Mouse (Mus musculus) liver, embryonic 13.5 days (tissue): ENCODE results near the gene Adprhl2. TPM values are rescaled to one million over a fixed set of nuclear protein-coding genes. Genes with fewer than 3 reads are reported as not detected.

Experiments used
- ATAC-seq: fragments of 200-750 bp; cut with Nextera tagmentation; 2 replicates; pipeline ENCODE4 v1.8.0; 2017; ENCODE audit warnings: low read depth, mild to moderate bottlenecking, moderate number of reproducible peaks, moderate library complexity
- DNase-seq: peaks from one replicate; pipeline ENCODE4 v3.0.0; 2022
- H3K27ac ChIP-seq: fragments of 300-500 bp; sonication (generic); 2 replicates; pipeline ENCODE4 v1.5.1; 2015; ENCODE audit warnings: moderate library complexity, mild to moderate bottlenecking, inconsistent platforms
- H3K27me3 ChIP-seq: fragments of 300-500 bp; sonication (generic); 2 replicates; pipeline ENCODE4 v1.6.1; 2015; ENCODE audit warnings: mild to moderate bottlenecking, inconsistent platforms
- H3K36me3 ChIP-seq: fragments of 300-500 bp; sonication (generic); 2 replicates; pipeline ENCODE4 v1.6.1; 2015; ENCODE audit warnings: mild to moderate bottlenecking, inconsistent platforms
- H3K4me1 ChIP-seq: fragments of 300-500 bp; sonication (generic); replicated peaks from 2 replicates; pipeline ENCODE4 v1.6.1; 2015; ENCODE audit warnings: inconsistent platforms
- H3K4me2 ChIP-seq: fragments of 300-500 bp; sonication (generic); 2 replicates; pipeline ENCODE4 v1.6.1; 2015; ENCODE audit warnings: inconsistent platforms, mild to moderate bottlenecking, moderate library complexity
- H3K4me3 ChIP-seq: fragments of 300-500 bp; sonication (generic); replicated peaks from 2 replicates; pipeline ENCODE4 v1.5.1; 2015; ENCODE audit warnings: mild to moderate bottlenecking, inconsistent platforms
- H3K9ac ChIP-seq: fragments of 300-500 bp; sonication (generic); 2 replicates; pipeline ENCODE4 v1.6.1; 2015; ENCODE audit warnings: mild to moderate bottlenecking, inconsistent platforms
- H3K9me3 ChIP-seq: fragments of 300-500 bp; sonication (generic); replicated peaks from 2 replicates; pipeline ENCODE4 v1.6.1; 2016; ENCODE audit warnings: inconsistent platforms
- WGBS: fragments of 180-500 bp; shearing (Covaris S2); methylation state at CpG from one replicate; pipeline ENCODE4 v1.1.7; 2015; ENCODE audit not compliant: insufficient replicate concordance; 5-methylcytosine and 5-hydroxymethylcytosine counted together
- polyA plus RNA-seq: library from polyadenylated mRNA; unstranded; fragments of >200 nt; fragmentation: Nextera tagmentation; extraction: Ambion mirVana; gene quantifications from 2 replicates; pipeline ENCODE4 v1.2.1, GENCODE M21; 2015

Adprhl2 gene
- polyA plus RNA-seq, 1 experiment from 2014 or later = 30.9 TPM

- DNase-seq (no peak), ATAC-seq (no peak)
- 67% methylated on average over 6 of the region's 6 CpGs for WGBS
- no peaks in the 10 kb centered on the region for H3K36me3 ChIP-seq
- H3K4me3 ChIP-seq = no peak overlapping the region
- no peak overlapping the region for H3K4me2 ChIP-seq
- 0 out of 2 replicates have a peak, but pooled peaks cover 2% of the 10 kb centered on the region for H3K9me3 ChIP-seq
- H3K4me1 ChIP-seq = peaks cover 8% of the 10 kb centered on the region
- H3K27ac ChIP-seq = no peak overlapping the region
- no peak overlapping the region for H3K9ac ChIP-seq
- peaks cover 41% of the 10 kb centered on the region for H3K27me3 ChIP-seq
Measured at GRCm38 (mm10) chr4:126306058-126306457, 15.4 kb downstream of the Adprhl2 start.

- H3K36me3 ChIP-seq = no peaks in the 10 kb centered on the region
- no peak for ATAC-seq
- no peak overlapping the region for H3K27ac ChIP-seq
- H3K4me2 ChIP-seq = no peak overlapping the region
- H3K9me3 ChIP-seq = 0 out of 2 replicates have a peak, but pooled peaks cover 2% of the 10 kb centered on the region
- H3K27me3 ChIP-seq = peaks cover 47% of the 10 kb centered on the region
- H3K9ac ChIP-seq = no peak overlapping the region
- no peak overlapping the region for H3K4me3 ChIP-seq
- DNase-seq = no peak
- 74% methylated on average over 1 of the region's 1 CpGs for WGBS
- peaks cover 14% of the 10 kb centered on the region for H3K4me1 ChIP-seq
Measured at GRCm38 (mm10) chr4:126305428-126305827, 16.1 kb downstream of the Adprhl2 start.

- Histone ChIP-seq H3K36me3 (no peaks in the 10 kb centered on the region), H3K4me3 (no peak overlapping the region), H3K4me2 (no peak overlapping the region), H3K4me1 (peaks cover 10% of the 10 kb centered on the region), H3K27ac (no peak overlapping the region), H3K9me3 (0 out of 2 replicates have a peak, but pooled peaks cover 2% of the 10 kb centered on the region), H3K27me3 (peaks cover 56% of the 10 kb centered on the region), H3K9ac (no peak overlapping the region)
- ATAC-seq = no peak
- no peak for DNase-seq
- WGBS = 43% methylated on average over 4 of the region's 4 CpGs
Measured at GRCm38 (mm10) chr4:126303877-126304276, 17.6 kb downstream of the Adprhl2 start.

- Histone ChIP-seq H3K4me1 (peaks cover 14% of the 10 kb centered on the region), H3K27me3 (peaks cover 71% of the 10 kb centered on the region), H3K9ac (no peak overlapping the region), H3K36me3 (no peaks in the 10 kb centered on the region), H3K4me3 (peak overlapping the region; percentile 30), H3K9me3 (0 out of 2 replicates have a peak, but pooled peaks cover 2% of the 10 kb centered on the region), H3K27ac (no peak overlapping the region), H3K4me2 (peak overlapping the region; percentile 56)
- ATAC-seq (no peak), DNase-seq (no peak)
- 12% methylated on average over 27 of the region's 27 CpGs for WGBS
Measured at GRCm38 (mm10) chr4:126301584-126302309, 19.8 kb downstream of the Adprhl2 start.

GRCm38 (mm10) chr4:126300916-126301583, 20.5 kb downstream of the Adprhl2 start:
- WGBS = 2% methylated on average over 50 of the region's 50 CpGs
- peak overlapping the region; percentile 56 for H3K4me2 ChIP-seq
- no peaks in the 10 kb centered on the region for H3K36me3 ChIP-seq
- 0 out of 2 replicates have a peak, but pooled peaks cover 1% of the 10 kb centered on the region for H3K9me3 ChIP-seq
- peak overlapping the region; percentile 30 for H3K4me3 ChIP-seq
- ATAC-seq (no peak), DNase-seq (no peak)
- peaks cover 17% of the 10 kb centered on the region for H3K4me1 ChIP-seq
- H3K9ac ChIP-seq = no peak overlapping the region
- H3K27ac ChIP-seq = no peak overlapping the region
- peaks cover 78% of the 10 kb centered on the region for H3K27me3 ChIP-seq

- Histone ChIP-seq H3K4me2 (peak overlapping the region; percentile 47), H3K36me3 (no peaks in the 10 kb centered on the region), H3K4me3 (peak overlapping the region; percentile 1), H3K27ac (no peak overlapping the region), H3K27me3 (peaks cover 81% of the 10 kb centered on the region), H3K9me3 (no peaks in the 10 kb centered on the region), H3K4me1 (peaks cover 21% of the 10 kb centered on the region), H3K9ac (no peak overlapping the region; the same call in 1 of the 2 replicates)
- WGBS = 2% methylated on average over 34 of the region's 34 CpGs
- DNase-seq (no peak), ATAC-seq (no peak)
Measured at GRCm38 (mm10) chr4:126296617-126297101, 24.8 kb downstream of the Adprhl2 start.

- Histone ChIP-seq H3K9ac (no peak overlapping the region), H3K4me1 (peaks cover 16% of the 10 kb centered on the region), H3K27ac (no peak overlapping the region), H3K27me3 (peaks cover 81% of the 10 kb centered on the region), H3K36me3 (no peaks in the 10 kb centered on the region), H3K4me2 (no peak overlapping the region; the same call in 1 of the 2 replicates), H3K4me3 (no peak overlapping the region), H3K9me3 (no peaks in the 10 kb centered on the region)
- WGBS = 31% methylated on average over 4 of the region's 4 CpGs
- DNase-seq (no peak), ATAC-seq (no peak)
Measured at GRCm38 (mm10) chr4:126295937-126296336, 25.6 kb downstream of the Adprhl2 start.

GRCm38 (mm10) chr4:126295152-126295551, 26.4 kb downstream of the Adprhl2 start:
- DNase-seq = no peak
- 64% methylated on average over 6 of the region's 6 CpGs for WGBS
- Histone ChIP-seq H3K27ac (no peak overlapping the region), H3K27me3 (peaks cover 79% of the 10 kb centered on the region), H3K4me1 (peaks cover 11% of the 10 kb centered on the region; the same call in 1 of the 2 replicates), H3K9ac (no peak overlapping the region), H3K4me2 (no peak overlapping the region), H3K36me3 (no peaks in the 10 kb centered on the region), H3K9me3 (no peaks in the 10 kb centered on the region), H3K4me3 (no peak overlapping the region)
- ATAC-seq = peak; percentile 37; the same call in 1 of the 2 replicates

- Histone ChIP-seq H3K4me3 (no peak overlapping the region), H3K4me2 (no peak overlapping the region), H3K9ac (no peak overlapping the region), H3K27ac (no peak overlapping the region), H3K4me1 (peaks cover 11% of the 10 kb centered on the region), H3K36me3 (no peaks in the 10 kb centered on the region), H3K9me3 (no peaks in the 10 kb centered on the region), H3K27me3 (peaks cover 77% of the 10 kb centered on the region)
- no peak for DNase-seq
- ATAC-seq = no peak
- 31% methylated on average over 13 of the region's 13 CpGs for WGBS
Measured at GRCm38 (mm10) chr4:126291196-126291595, 30.3 kb downstream of the Adprhl2 start.

GRCm38 (mm10) chr4:126290314-126290713, 31.2 kb downstream of the Adprhl2 start:
- no peak for DNase-seq
- 67% methylated on average over 8 of the region's 8 CpGs for WGBS

GRCm38 (mm10) chr4:126288085-126288666, 33.3 kb downstream of the Adprhl2 start:
- Histone ChIP-seq H3K27ac (no peak overlapping the region), H3K9ac (no peak overlapping the region), H3K4me3 (no peak overlapping the region; the same call in 1 of the 2 replicates), H3K36me3 (no peaks in the 10 kb centered on the region), H3K4me1 (peaks cover 7% of the 10 kb centered on the region), H3K4me2 (no peak overlapping the region), H3K27me3 (peaks cover 83% of the 10 kb centered on the region), H3K9me3 (no peaks in the 10 kb centered on the region)
- WGBS = 24% methylated on average over 17 of the region's 17 CpGs
- DNase-seq = no peak
- no peak for ATAC-seq

More at GRCm38 (mm10) chr4:126290314-126290713, 31.2 kb downstream of the Adprhl2 start:
- no peak overlapping the region for H3K4me3 ChIP-seq
- H3K4me2 ChIP-seq = no peak overlapping the region
- no peak overlapping the region for H3K27ac ChIP-seq
- H3K27me3 ChIP-seq = peaks cover 76% of the 10 kb centered on the region
- H3K36me3 ChIP-seq = no peaks in the 10 kb centered on the region
- ATAC-seq = no peak
- no peaks in the 10 kb centered on the region for H3K9me3 ChIP-seq
- H3K4me1 ChIP-seq = peaks cover 11% of the 10 kb centered on the region
- H3K9ac ChIP-seq = no peak overlapping the region
